Mouse (Mus musculus) liver, embryonic 14.5 days (tissue): ENCODE measurements around the gene Fam131b. TPM values are rescaled to one million over a fixed set of nuclear protein-coding genes. Genes with fewer than 3 reads are reported as not detected.

ENCODE experiments used
- ATAC-seq: fragments of 200-750 bp; cut with Nextera tagmentation; 2 replicates; pipeline ENCODE4 v1.8.0; 2017; ENCODE audit warnings: moderate number of reproducible peaks, mild to moderate bottlenecking, moderate library complexity; ENCODE audit not compliant: insufficient read depth
- DNase-seq, 3 experiments: peaks; one replicate each; pipeline ENCODE4 v3.0.0-alpha.2; 2012 to 2013; ENCODE audit warnings: low read depth in 3 of 3, low spot score in 3 of 3
- H3K27ac ChIP-seq: fragments of 300-500 bp; sonication (generic); 2 replicates; pipeline ENCODE4 v1.5.1; 2014; ENCODE audit warnings: moderate library complexity, mild to moderate bottlenecking, control low read depth, inconsistent platforms
- H3K27me3 ChIP-seq: fragments of 300-500 bp; sonication (generic); 2 replicates; pipeline ENCODE4 v1.6.1; 2014; ENCODE audit warnings: mild to moderate bottlenecking, low read length, moderate library complexity; ENCODE audit not compliant: control insufficient read depth, insufficient read depth
- H3K36me3 ChIP-seq: fragments of 300-500 bp; sonication (generic); replicated peaks from 2 replicates; pipeline ENCODE4 v1.6.1; 2014; ENCODE audit warnings: low read depth; ENCODE audit not compliant: control insufficient read depth, insufficient read depth
- H3K4me1 ChIP-seq, 2 experiments: fragments of 200-500 bp in 1 of 2; fragments of 300-500 bp in 1 of 2; sonication (generic) in 1 of 2; replicated peaks; 2 replicates each; pipeline ENCODE4 v1.6.1; 2012 to 2014; ENCODE audit warnings: antibody characterized with exemption in 1 of 2, inconsistent platforms in 1 of 2, low read length in 1 of 2; ENCODE audit not compliant: control insufficient read depth in 2 of 2, insufficient read depth in 2 of 2
- H3K4me2 ChIP-seq: fragments of 300-500 bp; sonication (generic); 2 replicates; pipeline ENCODE4 v1.6.1; 2014; ENCODE audit warnings: low read depth, mild to moderate bottlenecking, control low read depth, moderate library complexity
- H3K4me3 ChIP-seq, 2 experiments: fragments of 200-500 bp in 1 of 2; fragments of 300-500 bp in 1 of 2; sonication (generic) in 1 of 2; 2 replicates each; pipeline ENCODE4 v1.5.1; 2012 to 2014; ENCODE audit warnings: low read depth in 2 of 2, low read length in 2 of 2, mild to moderate bottlenecking in 2 of 2, control low read depth in 1 of 2, inconsistent platforms in 1 of 2, moderate library complexity in 1 of 2; ENCODE audit not compliant: insufficient read depth in 1 of 2
- H3K9ac ChIP-seq: fragments of 300-500 bp; sonication (generic); replicated peaks from 2 replicates; pipeline ENCODE4 v1.6.1; 2014; ENCODE audit warnings: mild to moderate bottlenecking, control low read depth, moderate library complexity
- H3K9me3 ChIP-seq: fragments of 300-500 bp; sonication (generic); 2 replicates; pipeline ENCODE4 v1.6.1; 2016; ENCODE audit warnings: low read length, mixed read lengths; ENCODE audit not compliant: control insufficient read depth
- CTCF ChIP-seq: IDR thresholded peaks from 2 replicates; pipeline ENCODE4 v1.5.1; 2016; ENCODE audit warnings: antibody characterized with exemption, low read depth, control low read depth
- EP300 ChIP-seq: IDR thresholded peaks from 2 replicates; pipeline ENCODE4 v1.6.1; 2016; ENCODE audit warnings: antibody characterized with exemption, low read depth
- WGBS: fragments of 180-500 bp; shearing (Covaris S2); extraction: QIAGEN DNeasy Blood & Tissue Kit; methylation state at CpG from one replicate; pipeline ENCODE4 v1.1.7; 2014; ENCODE audit not compliant: insufficient replicate concordance; 5-methylcytosine and 5-hydroxymethylcytosine counted together
- polyA plus RNA-seq, 2 experiments: library from polyadenylated mRNA; depleted of rRNA in 1 of 2; stranded (reverse) in 1 of 2; unstranded in 1 of 2; fragments of >200 nt; fragmentation: Nextera tagmentation in 1 of 2; extraction: Ambion mirVana in 1 of 2; gene quantifications; 2 replicates each; pipeline versions ENCODE4 v1.2.1 to v1.2.3; 2012 to 2014

Fam131b gene
- polyA plus RNA-seq, 2 experiments: 0.08 TPM; not detected in 1

GRCm38 (mm10) chr6:42287562-42287961, 36.9 kb downstream of the Fam131b start:
- DNase-seq (no peak), ATAC-seq (no peak)
- no peaks in the 10 kb centered on the region for H3K4me1 ChIP-seq
- no peaks in the 10 kb centered on the region for H3K27me3 ChIP-seq
- TF ChIP-seq CTCF: no peak
- no peak for TF ChIP-seq EP300
- no peaks in the 10 kb centered on the region for H3K9me3 ChIP-seq
- no peak overlapping the region for H3K4me3 ChIP-seq
- H3K9ac ChIP-seq: no peak overlapping the region
- H3K27ac ChIP-seq: no peak overlapping the region
- no peak overlapping the region for H3K4me2 ChIP-seq
- H3K36me3 ChIP-seq: no peaks in the 10 kb centered on the region; the same call in 1 of the 2 replicates

- no peak within 1 kb of the TSS for H3K4me2 ChIP-seq
- H3K9me3 ChIP-seq: no peaks in the 10 kb centered on the region
- H3K27ac ChIP-seq: no peak within 1 kb of the TSS
- DNase-seq: no peak
- H3K4me3 ChIP-seq: no peak within 1 kb of the TSS
- H3K4me1 ChIP-seq: no peaks in the 10 kb centered on the region
- H3K9ac ChIP-seq: no peak within 1 kb of the TSS
- 69% methylated on average over 4 of the region's 5 CpGs for WGBS
- no peak for TF ChIP-seq CTCF
- TF ChIP-seq EP300: no peak
- H3K36me3 ChIP-seq: peaks cover 10% of the 10 kb centered on the region
- no peak for ATAC-seq
- H3K27me3 ChIP-seq: no peaks in the 10 kb centered on the region
Observed at GRCm38 (mm10) chr6:42286448-42286847, 38.0 kb downstream of the Fam131b start, which contains the start of gene Clcn1. Clcn1 (plus strand) TSS chr6:42286685.

GRCm38 (mm10) chr6:42282865-42283528, 41.4 kb downstream of the Fam131b start:
- Histone ChIP-seq H3K9ac (no peak overlapping the region), H3K4me1 (no peaks in the 10 kb centered on the region), H3K4me2 (no peak overlapping the region), H3K36me3 (peaks cover 42% of the 10 kb centered on the region), H3K4me3 (no peak overlapping the region), H3K27me3 (no peaks in the 10 kb centered on the region), H3K9me3 (no peaks in the 10 kb centered on the region), H3K27ac (no peak overlapping the region)
- ATAC-seq (no peak), DNase-seq (no peak)
- TF ChIP-seq CTCF: no peak
- WGBS: 54% methylated on average over 5 of the region's 5 CpGs

- Histone ChIP-seq H3K27ac (no peak overlapping the region), H3K36me3 (peaks cover 91% of the 10 kb centered on the region), H3K9ac (no peak overlapping the region), H3K4me1 (no peaks in the 10 kb centered on the region), H3K27me3 (no peaks in the 10 kb centered on the region), H3K9me3 (no peaks in the 10 kb centered on the region), H3K4me2 (no peak overlapping the region), H3K4me3 (no peak overlapping the region)
- ATAC-seq: no peak
- TF ChIP-seq EP300 (no peak), CTCF (no peak)
- no peak for DNase-seq
- 68% methylated on average over 2 of the region's 2 CpGs for WGBS
Observed at GRCm38 (mm10) chr6:42276151-42276550, 48.3 kb downstream of the Fam131b start.

GRCm38 (mm10) chr6:42270817-42271216, 53.6 kb downstream of the Fam131b start:
- Histone ChIP-seq H3K4me3 (no peak overlapping the region), H3K27me3 (no peaks in the 10 kb centered on the region), H3K9ac (no peak overlapping the region), H3K36me3 (peaks cover 80% of the 10 kb centered on the region), H3K4me1 (peaks cover 3 to 4% of the 10 kb centered on the region in 2 experiments; a peak in 3 of 4 replicates), H3K9me3 (no peaks in the 10 kb centered on the region), H3K4me2 (no peak overlapping the region), H3K27ac (no peak overlapping the region)
- DNase-seq: no peak
- no peak for ATAC-seq
- TF ChIP-seq EP300: no peak
- no peak for TF ChIP-seq CTCF
